Mouse (Mus musculus): ENCODE measurements around the gene Olfr623. TPM values are rescaled to one million over a fixed set of nuclear protein-coding genes. Genes with fewer than 3 reads are reported as not detected.

Olfr623 gene
- total RNA-seq (2014; rRNA removed) = not detected in 2 replicates
- polyA plus RNA-seq (2015; fragmentation: Nextera tagmentation; extraction: Ambion mirVana) = not detected in 2 replicates

DNA sequence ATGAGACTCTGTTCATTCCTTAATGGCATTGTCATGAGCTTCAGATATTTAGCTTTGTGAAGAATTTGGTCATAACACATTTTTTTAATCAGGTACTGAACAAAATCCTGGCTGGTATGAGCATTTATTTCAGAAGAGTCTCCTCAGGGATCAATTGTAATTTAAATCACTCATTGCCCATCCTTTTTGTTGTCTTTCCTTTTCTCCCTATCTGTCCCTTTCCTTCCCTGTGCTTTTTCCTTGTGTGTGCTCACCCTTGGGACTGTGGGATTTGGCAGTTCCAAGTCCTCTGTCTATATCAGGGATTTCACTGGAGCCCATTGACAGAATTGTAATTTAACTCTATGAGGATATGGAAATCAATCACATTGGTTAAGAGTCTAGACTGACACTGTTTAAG, at the start of gene Olfr623:
Olfr623 (minus strand) TSS at position 101 of the 400 bp plus-strand sequence.
- no peak within 1 kb of the TSS for H3K4me2 ChIP-seq (ENCODE audit: low read depth)
- no peaks in the 10 kb centered on the region for H3K27me3 ChIP-seq (ENCODE audit: insufficient read depth, low read length)
- no peaks in the 10 kb centered on the region for H3K9me3 ChIP-seq (ENCODE audit: low read length)
- H3K4me3 ChIP-seq (ENCODE audit: low read depth, low read length) = no peak within 1 kb of the TSS
- H3K4me1 ChIP-seq (ENCODE audit: insufficient read depth) = no peaks in the 10 kb centered on the region
- no peak within 1 kb of the TSS for H3K9ac ChIP-seq
- DNase-seq (no peak), ATAC-seq (no peak)
- no peak within 1 kb of the TSS for H3K27ac ChIP-seq (ENCODE audit: low read depth, low read length)
- TF ChIP-seq CTCF (IDR thresholded peaks at IDR 0.05; ENCODE audit: low read depth) = no peak
- H3K36me3 ChIP-seq (ENCODE audit: insufficient read depth) = no peaks in the 10 kb centered on the region

DNA sequence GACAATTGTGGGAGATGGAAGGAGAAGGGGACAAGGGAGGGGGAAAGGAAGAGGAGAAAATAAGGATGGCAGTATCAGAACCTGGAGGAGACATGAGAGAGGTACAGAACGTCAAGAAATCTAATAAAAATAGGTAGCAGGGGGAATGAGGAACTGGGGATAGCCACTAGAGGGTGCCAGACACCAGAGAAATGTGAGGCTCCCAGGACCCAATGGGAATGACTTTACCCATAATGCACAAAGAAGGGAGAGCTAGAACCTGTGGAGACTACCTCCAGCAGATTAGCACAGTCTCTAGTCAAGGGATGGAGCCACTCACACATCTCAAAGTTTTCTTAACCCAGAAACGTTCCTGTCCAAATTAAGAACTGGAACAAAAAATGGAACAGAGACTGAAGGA, 48.5 kb upstream of the Olfr623 start:
- H3K4me1 ChIP-seq (ENCODE audit: insufficient read depth) = no peaks in the 10 kb centered on the region
- no peak for DNase-seq
- 0 out of 2 replicates have a peak, but pooled peaks have one; percentile 13 for TF ChIP-seq CTCF (IDR thresholded peaks at IDR 0.05; ENCODE audit: low read depth)
- 30% methylated on average over 2 of the region's 2 CpGs for WGBS
- no peaks in the 10 kb centered on the region for H3K9me3 ChIP-seq (ENCODE audit: low read length)
- H3K9ac ChIP-seq = no peak overlapping the region
- ATAC-seq = no peak
- H3K4me2 ChIP-seq (ENCODE audit: low read depth) = no peak overlapping the region
- no peak overlapping the region for H3K27ac ChIP-seq (ENCODE audit: low read depth, low read length)
- no peaks in the 10 kb centered on the region for H3K27me3 ChIP-seq (ENCODE audit: insufficient read depth, low read length)
- H3K36me3 ChIP-seq (ENCODE audit: insufficient read depth) = no peaks in the 10 kb centered on the region
- no peak overlapping the region for H3K4me3 ChIP-seq (ENCODE audit: low read depth, low read length)

DNA sequence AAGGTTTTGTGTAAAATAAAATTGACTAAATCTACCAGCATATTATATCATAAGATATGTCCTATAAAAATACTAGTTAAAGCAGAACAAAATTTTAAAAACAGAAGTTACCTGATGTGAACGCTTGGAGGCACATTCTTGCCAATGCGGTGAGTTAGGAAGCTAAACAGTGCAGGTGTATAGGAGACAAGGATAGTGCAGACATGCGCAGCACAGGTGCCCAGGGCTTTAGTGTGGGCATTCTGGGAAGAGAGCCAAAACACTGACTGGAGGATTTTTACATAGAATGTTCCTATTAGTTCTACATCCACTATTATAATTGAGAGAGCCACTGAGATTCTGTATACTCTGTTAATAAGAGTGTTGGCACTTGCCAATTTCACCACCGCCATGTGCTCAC, 36.0 kb upstream of the Olfr623 start:
- no peak for ATAC-seq
- DNase-seq = no peak
- Histone ChIP-seq H3K4me1 (ENCODE audit: insufficient read depth) (no peaks in the 10 kb centered on the region), H3K4me3 (ENCODE audit: low read depth, low read length) (no peak overlapping the region), H3K9me3 (ENCODE audit: low read length) (no peaks in the 10 kb centered on the region), H3K36me3 (ENCODE audit: insufficient read depth) (no peaks in the 10 kb centered on the region), H3K27me3 (ENCODE audit: insufficient read depth, low read length) (no peaks in the 10 kb centered on the region), H3K9ac (no peak overlapping the region), H3K27ac (ENCODE audit: low read depth, low read length) (no peak overlapping the region), H3K4me2 (ENCODE audit: low read depth) (no peak overlapping the region)
- WGBS = 77% methylated on average over 4 of the region's 4 CpGs
- no peak for TF ChIP-seq CTCF (IDR thresholded peaks at IDR 0.05; ENCODE audit: low read depth)

DNA sequence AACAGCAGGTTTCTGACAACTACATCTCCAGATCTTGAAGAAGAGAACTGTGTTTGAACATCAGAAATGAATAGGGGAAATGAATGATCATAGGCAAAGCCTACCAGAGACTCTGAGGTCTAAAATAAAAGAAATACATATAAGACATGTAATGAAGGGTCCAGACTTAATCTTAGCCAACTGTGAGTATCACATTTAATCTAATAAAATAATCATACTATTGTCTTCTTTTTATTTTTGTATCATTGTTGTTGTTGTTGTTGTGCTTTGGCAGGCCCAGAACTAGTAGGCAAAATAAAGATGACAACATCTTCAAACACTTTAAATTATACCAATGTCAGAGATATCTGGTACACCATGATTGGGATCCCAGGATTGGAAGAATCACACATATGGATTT, 18.9 kb upstream of the Olfr623 start, which contains the start of gene Olfr625-ps1:
Olfr625-ps1 (plus strand) TSS at position 301 of the 400 bp plus-strand sequence.
- ATAC-seq (no peak), DNase-seq (no peak)
- H3K36me3 ChIP-seq (ENCODE audit: insufficient read depth) = no peaks in the 10 kb centered on the region
- no peak within 1 kb of the TSS for H3K4me2 ChIP-seq (ENCODE audit: low read depth)
- H3K9me3 ChIP-seq (ENCODE audit: low read length) = no peaks in the 10 kb centered on the region
- no peak within 1 kb of the TSS for H3K27ac ChIP-seq (ENCODE audit: low read depth, low read length)
- H3K9ac ChIP-seq = no peak within 1 kb of the TSS
- no peaks in the 10 kb centered on the region for H3K4me1 ChIP-seq (ENCODE audit: insufficient read depth)
- H3K4me3 ChIP-seq (ENCODE audit: low read depth, low read length) = no peak within 1 kb of the TSS
- no peaks in the 10 kb centered on the region for H3K27me3 ChIP-seq (ENCODE audit: insufficient read depth, low read length)
- TF ChIP-seq CTCF (IDR thresholded peaks at IDR 0.05; ENCODE audit: low read depth) = no peak

GRCm38 (mm10) chr7:103671091-103671490, 7.6 kb upstream of the Olfr623 start, which contains the start of gene Olfr624:
Olfr624 (minus strand) TSS chr7:103671191.
- no peaks in the 10 kb centered on the region for H3K4me1 ChIP-seq (ENCODE audit: insufficient read depth)

GRCm38 (mm10) chr7:103644070-103644469, 19.4 kb downstream of the Olfr623 start:
- H3K36me3 ChIP-seq (ENCODE audit: insufficient read depth) = no peaks in the 10 kb centered on the region
- 87% methylated on average over 4 of the region's 4 CpGs for WGBS
- H3K27ac ChIP-seq (ENCODE audit: low read depth, low read length) = no peak overlapping the region
- no peak for TF ChIP-seq CTCF (IDR thresholded peaks at IDR 0.05; ENCODE audit: low read depth)
- no peak overlapping the region for H3K4me2 ChIP-seq (ENCODE audit: low read depth)
- ATAC-seq (no peak), DNase-seq (no peak)
- no peak overlapping the region for H3K9ac ChIP-seq
- no peak overlapping the region for H3K4me3 ChIP-seq (ENCODE audit: low read depth, low read length)
- no peaks in the 10 kb centered on the region for H3K4me1 ChIP-seq (ENCODE audit: insufficient read depth)
- no peaks in the 10 kb centered on the region for H3K9me3 ChIP-seq (ENCODE audit: low read length)
- H3K27me3 ChIP-seq (ENCODE audit: insufficient read depth, low read length) = no peaks in the 10 kb centered on the region

More at GRCm38 (mm10) chr7:103671091-103671490, 7.6 kb upstream of the Olfr623 start, which contains the start of gene Olfr624:
- TF ChIP-seq CTCF (IDR thresholded peaks at IDR 0.05; ENCODE audit: low read depth) = no peak
- Histone ChIP-seq H3K4me3 (ENCODE audit: low read depth, low read length) (no peak within 1 kb of the TSS), H3K27me3 (ENCODE audit: insufficient read depth, low read length) (no peaks in the 10 kb centered on the region), H3K9ac (no peak within 1 kb of the TSS), H3K9me3 (ENCODE audit: low read length) (no peaks in the 10 kb centered on the region), H3K27ac (ENCODE audit: low read depth, low read length) (no peak within 1 kb of the TSS), H3K36me3 (ENCODE audit: insufficient read depth) (no peaks in the 10 kb centered on the region), H3K4me2 (ENCODE audit: low read depth) (no peak within 1 kb of the TSS)
- 92% methylated on average over 2 of the region's 2 CpGs for WGBS
- DNase-seq (no peak), ATAC-seq (no peak)

DNA sequence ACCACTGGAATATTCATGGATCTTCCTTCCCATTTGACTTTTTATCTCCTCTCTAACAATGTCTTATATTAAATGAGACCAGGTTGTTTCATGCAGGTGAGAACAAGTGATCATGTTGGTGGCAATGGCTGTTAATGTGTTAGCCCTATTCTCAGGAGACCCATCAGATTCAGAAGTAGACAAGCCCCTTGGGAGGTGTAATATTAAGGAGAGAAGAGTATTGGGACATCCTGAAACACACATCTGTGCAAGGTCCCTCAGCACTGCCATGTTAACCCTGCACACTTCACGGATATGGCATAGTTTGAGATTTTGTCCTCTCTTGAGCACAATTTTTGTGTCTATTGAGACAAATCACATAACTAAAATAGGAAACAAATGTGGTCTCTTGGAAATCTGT, 20.9 kb downstream of the Olfr623 start, which contains the start of gene Olfr622:
Olfr622 (minus strand) TSS at position 101 of the 400 bp plus-strand sequence.
- Histone ChIP-seq H3K27ac (ENCODE audit: low read depth, low read length) (no peak within 1 kb of the TSS), H3K9ac (no peak within 1 kb of the TSS), H3K4me3 (ENCODE audit: low read depth, low read length) (no peak within 1 kb of the TSS), H3K9me3 (ENCODE audit: low read length) (no peaks in the 10 kb centered on the region), H3K4me1 (ENCODE audit: insufficient read depth) (no peaks in the 10 kb centered on the region), H3K4me2 (ENCODE audit: low read depth) (no peak within 1 kb of the TSS), H3K36me3 (ENCODE audit: insufficient read depth) (no peaks in the 10 kb centered on the region), H3K27me3 (ENCODE audit: insufficient read depth, low read length) (no peaks in the 10 kb centered on the region)
- WGBS = 77% methylated on average over 1 of the region's 1 CpGs
- DNase-seq (no peak), ATAC-seq (no peak)
- TF ChIP-seq CTCF (IDR thresholded peaks at IDR 0.05; ENCODE audit: low read depth) = no peak

All from forebrain, postnatal 0 days (tissue).